Mouse (Mus musculus) cerebellum, adult 2 months (tissue): Measurements from ENCODE around the gene Gm26620.

Experiments
- CTCF ChIP-seq: fragments of 200-500 bp; IDR thresholded peaks from 2 replicates; pipeline ENCODE4 v1.5.1; 2011; ENCODE audit warnings: low read depth, mild to moderate bottlenecking, control low read depth, low read length, moderate library complexity, borderline replicate concordance; ENCODE audit not compliant: insufficient read depth
- POLR2A ChIP-seq: fragments of 200-500 bp; IDR thresholded peaks from 2 replicates; pipeline ENCODE4 v1.6.1; 2011; ENCODE audit warnings: low read length, control low read depth, borderline replicate concordance; ENCODE audit not compliant: insufficient read depth

- TF ChIP-seq CTCF (no peak), POLR2A (no peak)
These were observed 11.9 kb downstream of the Gm26620 start for GRCm38 (mm10) chr1:170896651-170897281.
